Mouse (Mus musculus): ENCODE measurements around the gene Aqp1.

Gene Aqp1

GRCm38 (mm10) chr6:55332100-55332772 lies 4.0 kb upstream of the Aqp1 start:
- DNase-seq (ENCODE audit: low read depth, low spot score): no peak

- DNase-seq (ENCODE audit: low read depth, low spot score): no peak
These were observed 3.5 kb upstream of the Aqp1 start for GRCm38 (mm10) chr6:55332773-55333109.

GRCm38 (mm10) chr6:55337242-55337641 lies 1.0 kb downstream of the Aqp1 start:
- no peak for DNase-seq (ENCODE audit: low read depth, low spot score)

GRCm38 (mm10) chr6:55338077-55338476 lies 1.8 kb downstream of the Aqp1 start:
- no peak for DNase-seq (ENCODE audit: low read depth, low spot score)

- DNase-seq (ENCODE audit: low read depth, low spot score): peak; percentile 70
These were observed 2.9 kb downstream of the Aqp1 start for GRCm38 (mm10) chr6:55338934-55339825.

GRCm38 (mm10) chr6:55341688-55342087 lies 5.5 kb downstream of the Aqp1 start:
- DNase-seq (ENCODE audit: low read depth, low spot score): no peak

GRCm38 (mm10) chr6:55342328-55342727 lies 6.1 kb downstream of the Aqp1 start:
- DNase-seq (ENCODE audit: low read depth, low spot score): no peak

GRCm38 (mm10) chr6:55343446-55343845 lies 7.2 kb downstream of the Aqp1 start:
- no peak for DNase-seq (ENCODE audit: low read depth, low spot score)

- DNase-seq (ENCODE audit: low read depth, low spot score): no peak
These were observed 8.2 kb downstream of the Aqp1 start for GRCm38 (mm10) chr6:55344291-55345016.

- DNase-seq (ENCODE audit: low read depth, low spot score): no peak
These were observed 9.0 kb downstream of the Aqp1 start for GRCm38 (mm10) chr6:55345264-55345663.

- no peak for DNase-seq (ENCODE audit: low read depth, low spot score)
These were observed 10.3 kb downstream of the Aqp1 start for GRCm38 (mm10) chr6:55346491-55346890.

- no peak for DNase-seq (ENCODE audit: low read depth, low spot score)
These were observed 11.7 kb downstream of the Aqp1 start for GRCm38 (mm10) chr6:55347711-55348571.

- no peak for DNase-seq (ENCODE audit: low read depth, low spot score)
These were observed 13.0 kb downstream of the Aqp1 start for GRCm38 (mm10) chr6:55349231-55349630.

- DNase-seq (ENCODE audit: low read depth, low spot score): no peak
These were observed 14.2 kb downstream of the Aqp1 start for GRCm38 (mm10) chr6:55350383-55350952.

- DNase-seq (ENCODE audit: low read depth, low spot score): no peak
These were observed 15.5 kb downstream of the Aqp1 start for GRCm38 (mm10) chr6:55351712-55352111.

- no peak for DNase-seq (ENCODE audit: low read depth, low spot score)
These were observed 17.6 kb downstream of the Aqp1 start for GRCm38 (mm10) chr6:55353711-55354445.

- DNase-seq (ENCODE audit: low read depth, low spot score): no peak
These were observed 18.4 kb downstream of the Aqp1 start for GRCm38 (mm10) chr6:55354456-55355117.

- DNase-seq (ENCODE audit: low read depth, low spot score): no peak
These were observed 19.3 kb downstream of the Aqp1 start for GRCm38 (mm10) chr6:55355575-55355974.

GRCm38 (mm10) chr6:55356017-55356703 lies 19.9 kb downstream of the Aqp1 start:
- DNase-seq (ENCODE audit: low read depth, low spot score): no peak
